Mouse (Mus musculus) erythroid progenitor cell, adult 5-6 weeks (primary cell): ENCODE data around the gene Krtap11-1. TPM values are rescaled to one million over a fixed set of nuclear protein-coding genes. Genes with fewer than 3 reads are reported as not detected.

Experiments used
- ATAC-seq: replicated peaks from 2 replicates; pipeline ENCODE4 v1.8.0; 2016; ENCODE audit warnings: moderate number of reproducible peaks, mild to moderate bottlenecking, moderate TSS enrichment, inconsistent platforms; ENCODE audit not compliant: poor library complexity, low FRiP score, severe bottlenecking
- total RNA-seq, 2 experiments: library from RNA; stranded (forward) in 1 of 2; stranded (reverse) in 1 of 2; fragments of 150-400 nt in 1 of 2; fragments of 186-747, 209-891 nt in 1 of 2; gene quantifications; 2 replicates each; pipeline versions ENCODE4 v1.2.3 to v1.2.4; 2015 to 2017; ENCODE audit warnings: low replicate concordance in 2 of 2

Gene Krtap11-1
- total RNA-seq (2015; ENCODE audit: low replicate concordance) (not detected in 2 replicates), total RNA-seq (2017; ENCODE audit: low replicate concordance) (not detected in 2 replicates)

GRCm38 (mm10) chr16:89571083-89571482 lies at the start of gene Krtap11-1:
Gene Krtap11-1, minus strand, starts transcription at chr16:89571183.
- no peak for ATAC-seq

- ATAC-seq = no peak
Measured at GRCm38 (mm10) chr16:89618190-89618589, 47.2 kb upstream of the Krtap11-1 start.

GRCm38 (mm10) chr16:89617251-89617650 lies 46.3 kb upstream of the Krtap11-1 start:
- no peak for ATAC-seq

- ATAC-seq = no peak
Measured at GRCm38 (mm10) chr16:89613726-89614125, 42.7 kb upstream of the Krtap11-1 start.

- no peak for ATAC-seq
Measured at GRCm38 (mm10) chr16:89608791-89609185, 37.8 kb upstream of the Krtap11-1 start.

- no peak for ATAC-seq
Measured at GRCm38 (mm10) chr16:89608161-89608790, 37.3 kb upstream of the Krtap11-1 start.

- no peak for ATAC-seq
Measured at GRCm38 (mm10) chr16:89606951-89607350, 36.0 kb upstream of the Krtap11-1 start.

GRCm38 (mm10) chr16:89587209-89587608 lies 16.2 kb upstream of the Krtap11-1 start:
- ATAC-seq = no peak

GRCm38 (mm10) chr16:89585604-89586508 lies 14.9 kb upstream of the Krtap11-1 start:
- ATAC-seq = no peak

- no peak for ATAC-seq
Measured at GRCm38 (mm10) chr16:89581658-89582057, 10.7 kb upstream of the Krtap11-1 start.

GRCm38 (mm10) chr16:89570516-89570915 lies 467 bp downstream of the Krtap11-1 start:
- no peak for ATAC-seq

GRCm38 (mm10) chr16:89569136-89569535 lies 1.8 kb downstream of the Krtap11-1 start:
- ATAC-seq = no peak

- ATAC-seq = no peak
Measured at GRCm38 (mm10) chr16:89568141-89568540, 2.8 kb downstream of the Krtap11-1 start.

- no peak for ATAC-seq
Measured at GRCm38 (mm10) chr16:89550298-89550697, 20.7 kb downstream of the Krtap11-1 start.

GRCm38 (mm10) chr16:89538031-89538484 lies 32.9 kb downstream of the Krtap11-1 start:
- no peak for ATAC-seq

- no peak for ATAC-seq
Measured at GRCm38 (mm10) chr16:89537349-89537748, 33.6 kb downstream of the Krtap11-1 start.

GRCm38 (mm10) chr16:89530547-89530946 lies 40.4 kb downstream of the Krtap11-1 start:
- ATAC-seq = no peak

GRCm38 (mm10) chr16:89529846-89530245 lies 41.1 kb downstream of the Krtap11-1 start:
- ATAC-seq = no peak

- ATAC-seq = no peak
Measured at GRCm38 (mm10) chr16:89528380-89528779, 42.6 kb downstream of the Krtap11-1 start.

GRCm38 (mm10) chr16:89520996-89521395 lies 50.0 kb downstream of the Krtap11-1 start:
- no peak for ATAC-seq

- ATAC-seq = no peak
Measured at GRCm38 (mm10) chr16:89520555-89520954, 50.4 kb downstream of the Krtap11-1 start.
